Mouse (Mus musculus): ENCODE data around the gene Cyp2j9.

- TF ChIP-seq CTCF (IDR thresholded peaks at IDR 0.05; ENCODE audit: low read depth) (no peak), EP300 (optimal IDR thresholded peaks at IDR 0.05) (no peak)
Observed at GRCm38 (mm10) chr4:96565808-96566207, 25.6 kb downstream of the Cyp2j9 start.
